Mouse (Mus musculus) naive thymus-derived CD4-positive, alpha-beta T cell, adult 2 months (primary cell): ENCODE measurements around the gene Palld.
A peak's percentile ranks its signal among the peaks of the same experiment; 100 is the strongest.

Experiments
- DNase-seq: peaks from one replicate; pipeline ENCODE4 v3.0.0-alpha.2; 2011; ENCODE audit warnings: low read depth

The Palld gene

GRCm38 (mm10) chr8:61552755-61553402 lies 349.6 kb downstream of the Palld start:
- no peak for DNase-seq

- DNase-seq: no peak
These were observed 350.3 kb downstream of the Palld start for GRCm38 (mm10) chr8:61552221-61552620.

DNA sequence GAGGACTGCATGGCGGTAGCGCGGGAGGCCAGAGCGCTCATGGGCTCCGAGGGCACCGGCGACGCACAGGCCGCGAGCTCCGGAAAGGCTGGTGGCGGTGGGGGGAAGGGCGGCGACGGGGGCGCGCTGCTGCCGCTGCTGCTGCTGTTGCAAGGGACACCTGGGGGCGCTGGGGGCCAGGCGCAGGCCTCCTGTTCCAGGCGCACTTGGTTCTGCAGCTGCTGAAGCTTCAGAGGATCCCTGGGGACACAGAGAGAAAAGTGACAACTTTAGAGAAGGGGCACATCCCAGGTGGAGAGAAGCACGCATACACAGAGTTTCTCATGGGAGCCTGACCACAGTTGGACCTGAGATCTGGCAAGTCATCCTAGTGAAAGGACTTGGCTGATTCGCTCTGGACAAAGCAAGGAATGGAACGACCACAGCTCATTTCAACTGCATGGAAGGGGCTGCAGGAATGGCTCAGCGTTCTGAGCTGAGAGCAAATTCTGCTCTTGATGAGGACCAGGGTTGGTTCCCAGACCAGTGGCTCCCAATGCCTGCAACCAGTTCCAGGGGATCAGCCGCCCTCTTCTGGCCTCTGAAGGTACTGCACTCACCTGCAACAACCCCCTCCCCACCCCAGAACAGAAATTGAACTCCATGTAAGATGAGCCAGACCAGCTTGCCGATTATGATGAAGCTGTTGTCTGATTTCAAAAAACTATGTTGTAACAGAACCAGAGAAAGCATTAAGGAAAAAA lies 352.3 kb downstream of the Palld start:
- no peak for DNase-seq

DNA sequence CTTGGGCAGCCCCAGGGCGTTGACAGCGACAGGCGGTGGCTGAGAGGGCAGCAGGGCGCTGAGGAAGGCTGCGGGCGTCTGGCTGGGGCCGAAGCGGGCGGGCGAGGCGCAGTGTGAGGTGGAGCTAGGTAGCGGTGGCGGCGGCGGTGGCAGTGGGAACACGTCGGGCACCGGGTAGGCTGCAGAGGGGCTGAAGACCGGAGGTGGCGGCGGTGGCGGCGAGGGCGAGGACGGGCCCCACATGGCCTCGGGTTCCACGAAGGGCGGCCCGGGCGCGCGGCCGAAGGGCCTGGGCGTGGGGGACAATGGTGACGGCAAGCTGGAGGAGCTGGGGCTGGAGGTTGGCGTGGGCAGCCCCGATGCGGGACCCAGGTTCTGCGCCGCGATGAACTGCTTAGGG lies 352.9 kb downstream of the Palld start:
- no peak for DNase-seq

- DNase-seq: peak; percentile 88
These were observed 362.5 kb downstream of the Palld start for GRCm38 (mm10) chr8:61539828-61540500.

DNA sequence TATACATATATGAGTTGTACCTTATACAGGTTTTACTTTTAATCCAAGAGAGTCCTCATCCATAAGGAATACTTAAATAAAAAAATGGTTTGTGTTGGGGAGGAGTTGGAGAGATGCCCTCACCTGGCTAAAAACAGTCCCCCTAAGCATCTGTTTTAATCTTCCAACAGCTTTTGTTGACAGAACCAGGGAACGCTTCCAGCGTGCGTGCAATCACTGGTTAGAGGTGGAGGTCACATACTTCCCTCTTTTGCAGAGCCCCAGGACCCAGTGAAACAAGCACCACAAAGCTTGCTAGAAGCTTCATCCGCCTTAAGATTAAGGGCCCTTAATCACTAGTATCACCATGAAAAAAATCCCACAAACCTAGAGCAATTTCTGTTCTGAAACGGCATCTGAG lies 365.0 kb downstream of the Palld start:
- DNase-seq: no peak

GRCm38 (mm10) chr8:61535472-61535871 lies 367.0 kb downstream of the Palld start:
- no peak for DNase-seq

DNA sequence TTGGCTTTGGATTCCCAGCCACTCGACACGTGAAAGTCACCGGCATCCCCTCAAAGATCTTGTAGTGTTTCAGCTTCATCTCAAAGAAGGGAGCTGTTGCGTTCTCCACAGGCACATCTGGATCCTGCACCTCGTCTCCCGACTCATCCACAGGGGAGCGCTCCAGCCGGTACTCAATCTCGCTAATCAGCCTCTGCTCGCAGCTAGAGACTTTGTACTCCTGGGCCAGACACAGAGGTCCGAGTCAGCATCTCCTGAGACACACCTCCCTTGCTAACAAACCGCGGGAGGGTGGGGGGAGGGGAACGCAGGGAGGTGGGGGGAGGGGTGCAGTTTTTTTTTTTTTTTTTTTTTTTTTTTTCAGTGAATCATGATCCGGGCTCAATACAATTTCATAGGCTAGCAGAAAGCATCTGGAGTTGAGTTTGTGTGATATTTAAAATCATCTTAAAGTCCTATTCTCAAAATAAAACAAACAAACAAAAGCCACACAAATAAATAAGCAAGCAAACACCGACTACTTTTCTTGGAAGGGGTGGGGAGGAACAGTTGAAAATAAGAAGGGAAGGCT lies 369.0 kb downstream of the Palld start:
- no peak for DNase-seq

GRCm38 (mm10) chr8:61532831-61533230 lies 369.7 kb downstream of the Palld start:
- no peak for DNase-seq

DNA sequence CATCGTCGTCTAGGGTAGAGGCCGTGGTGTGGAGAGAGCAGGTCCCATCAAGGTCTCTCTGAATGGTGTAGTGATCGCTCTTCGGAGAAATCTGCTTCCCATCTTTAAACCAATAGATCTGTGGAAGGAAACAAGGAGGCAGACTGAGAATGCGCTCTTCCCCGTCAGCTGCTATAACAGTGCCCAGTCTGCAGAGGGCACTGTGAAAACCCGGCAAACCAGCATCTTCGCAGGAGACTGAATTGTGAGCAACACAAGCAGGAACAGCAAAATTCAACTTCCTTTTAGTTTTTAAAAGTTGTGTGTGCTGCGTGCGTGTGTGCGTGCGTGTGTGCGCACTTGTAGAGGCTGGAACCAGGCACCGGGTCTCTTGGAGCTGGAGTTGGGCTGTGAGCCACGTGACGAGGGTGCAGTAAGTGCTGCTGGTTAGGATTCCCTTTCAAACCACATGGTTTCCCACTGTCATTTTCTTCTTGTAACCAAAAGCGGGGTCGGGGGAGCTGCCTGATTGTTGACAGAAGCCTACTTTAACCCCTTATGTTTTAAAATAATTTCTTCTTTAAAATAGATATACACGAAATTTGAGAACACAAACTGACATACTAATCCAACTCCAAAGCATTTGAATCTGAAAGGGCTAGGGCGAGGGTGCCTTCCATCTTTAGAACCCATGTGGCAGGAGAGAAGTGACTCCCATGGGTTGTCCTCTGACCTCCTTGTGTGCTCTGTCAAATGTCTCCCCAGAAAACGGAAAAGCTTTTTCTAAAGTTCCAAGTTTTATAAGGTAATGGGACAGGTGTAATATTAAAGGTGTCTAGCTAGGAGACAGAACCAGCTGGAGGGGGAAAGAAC lies 370.3 kb downstream of the Palld start:
- DNase-seq: no peak

- DNase-seq: no peak
These were observed 373.8 kb downstream of the Palld start for GRCm38 (mm10) chr8:61528642-61529041.

- DNase-seq: no peak
These were observed 374.3 kb downstream of the Palld start for GRCm38 (mm10) chr8:61528197-61528596.

DNA sequence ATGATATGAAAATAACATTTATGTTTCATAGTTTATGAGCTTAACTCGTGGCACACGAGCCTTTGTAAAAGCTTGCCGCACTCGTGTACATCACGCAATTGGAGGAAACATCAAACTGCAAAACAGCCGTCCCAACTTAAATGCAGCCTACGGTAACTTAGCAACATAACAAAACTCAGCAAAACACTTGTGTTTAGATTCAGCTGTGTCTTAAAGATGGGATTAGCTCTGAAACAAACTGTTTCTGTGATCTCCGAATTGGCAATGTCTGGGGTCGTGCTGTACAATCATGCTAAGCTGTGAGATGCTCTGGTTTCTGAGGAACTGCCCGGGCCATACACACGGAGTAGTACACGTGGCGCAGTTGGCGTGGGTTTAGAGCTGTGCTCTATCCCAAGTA lies 375.5 kb downstream of the Palld start:
- DNase-seq: no peak

GRCm38 (mm10) chr8:61522132-61522531 lies 380.4 kb downstream of the Palld start:
- DNase-seq: peak; percentile 44

DNA sequence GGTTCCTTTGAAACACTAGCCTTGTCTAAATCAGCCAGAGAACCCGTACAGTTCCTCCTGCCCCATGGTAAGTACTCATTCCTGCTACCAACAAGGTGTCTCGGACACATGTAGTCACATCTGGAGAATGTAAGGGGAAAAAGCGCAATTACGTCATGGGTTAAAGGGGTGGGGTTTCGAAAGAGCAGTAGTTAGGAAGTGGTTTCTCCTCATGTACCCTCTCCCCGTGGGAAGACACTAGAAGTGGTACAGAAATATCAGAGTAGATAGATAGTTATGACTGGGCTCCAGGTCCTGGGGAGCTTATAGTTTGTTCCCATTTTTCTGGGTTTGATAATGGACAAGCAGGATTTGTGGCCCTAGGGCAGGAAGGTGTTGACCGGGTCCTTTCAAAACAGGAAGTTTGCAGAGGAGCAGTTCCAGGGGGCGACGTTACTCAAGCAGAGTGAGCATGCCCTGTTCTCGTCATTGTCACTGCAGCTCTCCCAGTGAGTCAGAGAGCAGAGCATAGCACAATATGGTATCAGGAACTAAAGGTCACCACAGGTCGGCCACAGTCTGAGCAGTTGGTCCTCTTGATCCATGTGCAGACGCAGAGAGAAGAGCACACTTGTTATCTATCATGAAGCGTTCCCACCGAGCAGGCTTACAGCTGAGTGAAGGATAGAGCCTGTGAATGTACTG lies 384.8 kb downstream of the Palld start:
- DNase-seq: peak; percentile 27

- no peak for DNase-seq
These were observed 385.6 kb downstream of the Palld start for GRCm38 (mm10) chr8:61516745-61517501.

DNA sequence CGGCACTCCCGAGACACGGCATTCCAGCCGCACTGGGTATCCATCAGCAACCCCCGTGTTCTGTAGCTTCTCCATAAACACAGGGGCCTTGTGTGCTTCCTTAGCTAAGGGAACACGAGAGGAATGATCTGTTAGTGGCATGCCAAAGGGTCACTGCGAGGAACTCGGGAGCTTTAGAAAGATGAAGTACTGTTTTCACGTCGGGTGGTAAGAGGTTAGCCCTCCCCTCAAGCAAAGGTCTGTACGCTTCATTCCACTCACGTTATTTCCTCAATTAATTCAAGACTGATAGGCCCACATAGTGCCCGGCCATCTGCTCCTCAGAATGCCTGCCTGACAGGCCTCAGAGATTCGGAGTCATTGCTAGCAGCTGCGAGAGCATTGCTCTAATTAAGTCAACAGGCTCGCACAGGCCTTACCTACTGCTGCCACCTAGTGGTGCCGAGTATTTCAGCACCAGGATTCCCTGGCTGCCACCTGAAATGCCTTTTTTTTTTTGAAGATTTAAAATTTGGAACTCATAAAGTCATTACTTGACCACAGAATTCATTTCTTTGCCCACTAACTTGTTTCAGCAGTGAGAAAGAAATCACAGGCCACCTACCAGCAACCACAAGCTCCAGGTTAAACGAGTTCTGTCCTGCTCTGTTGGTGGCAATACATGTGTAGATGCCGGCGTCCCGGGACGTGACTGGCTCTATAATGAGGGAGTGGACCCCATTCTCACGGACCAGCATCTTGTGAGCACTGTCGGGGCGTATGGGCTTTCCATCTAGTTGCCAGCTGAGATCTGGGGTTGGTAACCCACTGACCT lies 386.4 kb downstream of the Palld start:
- peak; percentile 78 for DNase-seq

- DNase-seq: no peak
These were observed 387.2 kb downstream of the Palld start for GRCm38 (mm10) chr8:61515110-61515930.

DNA sequence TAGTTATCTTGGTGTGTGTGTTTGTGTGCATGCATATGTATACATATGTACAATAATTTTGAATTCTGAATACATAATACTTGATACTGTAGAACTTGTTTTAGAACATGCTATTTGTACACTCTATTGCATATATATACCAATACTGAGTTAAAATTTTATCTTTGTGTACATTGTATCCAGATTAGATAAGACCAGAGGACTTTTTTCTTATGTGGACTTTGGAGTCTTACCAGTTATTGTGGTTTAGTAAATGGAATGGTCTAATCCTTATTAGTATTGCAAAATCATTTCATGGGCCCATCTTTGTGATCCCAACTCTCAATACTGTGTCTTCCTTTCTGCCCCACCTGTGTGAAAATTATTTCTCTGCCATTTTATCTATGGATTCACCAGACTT lies 400.2 kb downstream of the Palld start:
- no peak for DNase-seq
